Mouse (Mus musculus) monocyte, adult 2 months (primary cell): ENCODE results near the gene Chil6.

Experiments used
- DNase-seq, 2 experiments: peaks; one replicate each; pipeline ENCODE4 v3.0.0; 2022; ENCODE audit warnings: low spot score in 2 of 2, low read depth in 1 of 2

Gene Chil6

DNA sequence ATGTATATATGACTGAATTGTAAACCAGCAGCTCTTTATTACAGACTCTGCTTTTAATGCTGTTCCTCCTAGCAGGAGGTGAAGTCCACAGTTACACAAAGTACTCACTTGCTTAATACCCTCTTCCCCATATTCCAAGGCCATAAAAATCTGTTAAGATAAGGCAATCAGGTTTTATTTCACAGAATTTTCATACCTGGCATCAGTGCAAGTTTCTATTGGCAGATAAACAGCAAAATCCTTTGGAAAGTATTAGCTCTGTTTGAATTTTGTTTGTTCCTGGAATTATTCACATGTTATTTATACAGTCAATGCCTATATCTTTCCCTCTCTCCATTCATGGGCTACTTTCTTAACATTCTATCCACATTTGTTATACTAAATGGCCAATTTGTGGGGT is at the start of gene Chil6:
TSS of gene Chil6 (minus strand) at position 101 of the 400 bp plus-strand sequence.
- no peak for DNase-seq

DNA sequence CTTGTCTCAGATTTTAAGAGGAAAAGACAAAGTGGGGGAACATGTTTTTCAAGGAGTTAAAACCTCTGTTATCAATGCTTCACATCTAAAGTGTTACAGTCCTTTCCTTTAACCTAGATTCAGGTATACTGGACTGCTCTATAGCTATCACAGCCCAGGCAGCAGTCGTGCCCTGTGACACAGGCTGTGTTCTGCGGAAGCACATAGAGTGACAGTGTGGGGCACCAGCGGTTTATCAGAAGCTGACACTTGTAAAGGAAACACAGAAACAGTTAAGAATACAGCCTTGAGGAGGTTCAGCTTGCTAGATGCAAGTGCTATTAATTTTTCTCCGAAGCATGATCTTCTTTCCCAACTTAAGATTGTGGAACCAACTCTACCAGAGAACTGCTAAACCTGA is 46.6 kb upstream of the Chil6 start:
- no peak for DNase-seq

DNA sequence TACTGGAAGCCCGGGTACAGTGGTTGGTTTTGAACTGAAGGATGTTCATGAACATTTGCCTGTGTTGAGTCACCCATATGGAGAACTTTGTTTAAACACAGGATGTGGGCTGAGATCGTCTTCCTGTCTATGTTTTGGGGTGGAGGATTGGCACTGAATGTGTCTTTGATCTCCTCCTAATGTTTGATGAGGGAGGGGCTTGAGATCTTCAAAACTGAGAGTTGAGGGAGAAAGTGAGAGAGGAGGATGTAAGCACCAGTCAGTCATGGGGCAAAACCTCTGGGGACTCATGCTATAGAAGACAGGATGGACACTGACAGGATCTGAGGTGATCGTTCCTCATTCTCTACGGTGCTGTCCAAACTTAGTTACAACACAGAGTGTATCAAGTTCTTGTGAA is 43.6 kb upstream of the Chil6 start:
- DNase-seq = no peak

DNA sequence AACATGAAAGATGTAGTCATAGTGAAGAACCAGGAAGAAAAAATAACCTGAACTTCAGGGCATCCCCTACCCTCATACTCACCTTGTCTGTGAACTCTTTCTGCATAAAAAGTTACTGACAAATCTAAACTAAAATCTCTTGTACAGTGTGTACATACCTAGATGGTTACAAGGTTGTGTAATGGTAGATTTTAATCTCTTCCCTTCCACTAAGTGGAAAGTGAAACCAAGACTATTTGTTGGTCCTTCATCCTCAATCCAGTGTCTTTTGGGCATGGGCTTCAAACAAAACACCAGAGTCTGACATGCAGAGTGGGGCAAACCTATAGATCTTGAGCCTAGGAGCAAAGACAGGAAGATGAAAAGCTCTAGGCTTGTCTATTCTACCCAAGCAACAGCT is 43.0 kb upstream of the Chil6 start:
- no peak for DNase-seq

DNA sequence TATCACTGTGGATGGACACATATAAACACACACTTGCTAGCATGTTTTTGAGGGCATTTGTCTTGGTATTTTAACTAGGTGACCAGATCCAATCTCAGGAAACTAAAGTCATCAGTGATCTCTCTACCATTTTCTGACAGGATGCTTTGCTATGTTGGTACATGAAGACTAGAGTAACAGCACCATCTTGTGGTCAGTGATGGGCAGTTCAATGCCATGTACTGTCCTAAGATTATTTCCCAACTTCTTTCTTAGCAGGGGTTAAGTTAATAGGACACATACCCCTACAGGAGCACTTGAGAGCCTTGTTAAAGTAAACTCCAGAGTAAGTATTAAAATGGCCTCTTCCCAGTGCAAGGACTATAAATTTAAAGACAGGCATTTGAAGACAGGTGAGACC is 42.6 kb upstream of the Chil6 start:
- DNase-seq = no peak
